Mouse (Mus musculus): ENCODE data around the gene Hypk.

- no peak for TF ChIP-seq CTCF (IDR thresholded peaks at IDR 0.05; ENCODE audit: low read depth)
- no peak for TF ChIP-seq EP300 (IDR thresholded peaks at IDR 0.05; ENCODE audit: low read depth)
These were observed 8.0 kb upstream of the Hypk start for GRCm38 (mm10) chr2:121445117-121445516.

Measured in liver, embryonic 14.5 days (tissue).